Mouse (Mus musculus): ENCODE measurements around the gene Cep128.

The Cep128 gene

DNA sequence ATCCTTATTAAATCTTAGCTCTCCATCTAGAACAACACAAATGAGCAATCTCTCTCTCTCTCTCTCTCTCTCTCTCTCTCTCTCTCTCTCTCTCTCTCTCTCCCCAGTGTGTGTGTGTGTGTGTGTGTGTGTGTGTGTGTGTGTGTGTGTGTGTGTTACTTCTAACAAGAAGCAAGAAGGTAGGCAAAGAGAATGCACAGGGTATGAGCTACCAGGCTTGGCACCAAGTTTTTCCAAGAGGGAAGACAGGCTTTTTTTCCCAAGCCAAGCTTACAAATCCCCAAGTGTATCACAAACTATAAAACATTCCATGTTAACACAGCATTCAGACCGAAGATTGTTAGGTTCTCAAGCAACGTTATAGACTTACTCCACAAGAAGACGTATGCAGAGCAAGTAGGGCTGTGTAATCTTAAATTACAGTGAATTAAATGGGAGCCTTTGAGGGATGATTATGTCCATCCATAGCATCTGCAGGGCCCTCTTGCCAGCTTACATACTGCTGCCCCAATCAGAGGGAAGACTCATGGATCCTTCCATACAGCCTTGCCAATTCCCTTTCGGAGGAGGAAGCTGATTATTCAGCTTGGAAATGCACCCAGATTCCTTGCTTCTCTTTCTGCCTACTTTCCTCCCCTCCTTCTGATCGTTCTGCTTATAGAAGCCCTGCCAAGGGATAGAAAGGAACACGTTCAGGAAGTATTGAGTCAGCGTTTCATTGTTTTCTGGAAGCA, 429.3 kb downstream of the Cep128 start:
- DNase-seq (ENCODE audit: low spot score): no peak

Data from ovary, adult 18-20 months (tissue).